Mouse (Mus musculus) telencephalon, adult 2 months (tissue): ENCODE data around the gene Ces2c.
"Not testable (repeated sequence)": the region's sequence is repeated elsewhere in the genome, so short reads cannot be mapped to it uniquely, and the experiment has no call there.

Source experiments
- DNase-seq: peaks from one replicate; pipeline ENCODE4 v3.0.0-alpha.2; 2011; ENCODE audit warnings: low read depth, low spot score

Ces2c gene

GRCm38 (mm10) chr8:104846831-104847230, at the start of gene Ces2c:
TSS of gene Ces2c (plus strand) at chr8:104847068.
- DNase-seq = no peak

- no peak for DNase-seq
These were observed 47.5 kb upstream of the Ces2c start for GRCm38 (mm10) chr8:104799385-104799784.

GRCm38 (mm10) chr8:104806127-104806526, 40.7 kb upstream of the Ces2c start:
- no peak for DNase-seq

- DNase-seq = no peak
These were observed 38.1 kb upstream of the Ces2c start for GRCm38 (mm10) chr8:104808542-104809413.

- no peak for DNase-seq
These were observed 37.4 kb upstream of the Ces2c start for GRCm38 (mm10) chr8:104809436-104809835.

GRCm38 (mm10) chr8:104826912-104827311, 20.0 kb upstream of the Ces2c start:
- no peak for DNase-seq

GRCm38 (mm10) chr8:104828221-104828620, 18.6 kb upstream of the Ces2c start:
- no peak for DNase-seq

GRCm38 (mm10) chr8:104831440-104831839, 15.4 kb upstream of the Ces2c start, which contains the start of gene Ces2b:
TSS of gene Ces2b (plus strand) at chr8:104831572.
- DNase-seq = no peak

GRCm38 (mm10) chr8:104841360-104842078, 5.3 kb upstream of the Ces2c start:
- DNase-seq = no peak

GRCm38 (mm10) chr8:104847741-104848462, 1.0 kb downstream of the Ces2c start:
- no peak for DNase-seq

- not testable (repeated sequence) for DNase-seq
These were observed 20.1 kb downstream of the Ces2c start for GRCm38 (mm10) chr8:104866844-104867531.

GRCm38 (mm10) chr8:104868876-104869275, 22.0 kb downstream of the Ces2c start:
- not testable (repeated sequence) for DNase-seq

GRCm38 (mm10) chr8:104886223-104886926, 39.5 kb downstream of the Ces2c start:
- DNase-seq = not testable (repeated sequence)

GRCm38 (mm10) chr8:104901746-104902145, 54.9 kb downstream of the Ces2c start:
- DNase-seq = no peak
